Mouse (Mus musculus): ENCODE data around the gene Cdh22.

Gene Cdh22

GRCm38 (mm10) chr2:165207689-165208088 is 27.0 kb downstream of the Cdh22 start:
- no peak for DNase-seq (ENCODE audit: low spot score)

GRCm38 (mm10) chr2:165207086-165207485 is 27.6 kb downstream of the Cdh22 start:
- no peak for DNase-seq (ENCODE audit: low spot score)

DNA sequence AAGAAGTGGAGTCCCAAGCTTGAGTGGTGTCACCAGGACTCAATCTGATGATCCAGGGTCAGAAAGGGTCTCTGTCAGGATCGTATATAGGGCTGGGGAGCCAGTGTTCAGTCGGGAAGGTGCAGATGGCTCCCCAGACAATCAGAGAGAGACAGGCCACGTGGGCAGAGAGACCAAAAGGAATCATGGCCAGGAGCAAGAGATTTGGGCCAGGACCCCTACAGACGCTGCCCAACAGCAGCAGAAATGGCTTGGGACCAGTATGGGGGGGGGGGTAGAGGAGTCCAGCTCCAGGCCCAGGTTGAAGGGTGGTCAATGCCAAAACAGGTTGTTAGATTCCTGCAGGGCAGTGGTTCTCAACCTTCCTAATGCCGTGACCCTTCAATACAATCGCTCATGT is 29.2 kb downstream of the Cdh22 start:
- no peak for DNase-seq (ENCODE audit: low spot score)

DNA sequence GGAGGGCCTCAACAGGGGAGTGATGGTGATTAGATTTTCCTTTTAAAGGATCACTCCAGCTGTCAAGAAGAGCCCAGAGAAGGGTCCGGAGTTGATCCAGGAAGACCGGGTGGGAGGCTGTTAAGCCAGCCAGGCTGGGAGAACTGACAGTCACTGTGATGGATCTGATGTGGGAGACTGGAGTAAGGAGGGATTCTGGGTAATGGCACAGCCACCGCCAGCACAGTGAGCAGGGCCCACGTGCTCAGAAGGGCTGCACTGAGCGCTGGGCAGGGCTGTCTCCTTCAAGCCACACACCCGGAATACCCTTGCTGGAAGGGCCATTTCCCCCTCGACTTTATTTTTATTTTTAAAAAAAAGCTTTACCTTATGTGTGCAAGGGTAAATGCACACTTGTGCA is 29.7 kb downstream of the Cdh22 start:
- DNase-seq (ENCODE audit: low spot score) = no peak

DNA sequence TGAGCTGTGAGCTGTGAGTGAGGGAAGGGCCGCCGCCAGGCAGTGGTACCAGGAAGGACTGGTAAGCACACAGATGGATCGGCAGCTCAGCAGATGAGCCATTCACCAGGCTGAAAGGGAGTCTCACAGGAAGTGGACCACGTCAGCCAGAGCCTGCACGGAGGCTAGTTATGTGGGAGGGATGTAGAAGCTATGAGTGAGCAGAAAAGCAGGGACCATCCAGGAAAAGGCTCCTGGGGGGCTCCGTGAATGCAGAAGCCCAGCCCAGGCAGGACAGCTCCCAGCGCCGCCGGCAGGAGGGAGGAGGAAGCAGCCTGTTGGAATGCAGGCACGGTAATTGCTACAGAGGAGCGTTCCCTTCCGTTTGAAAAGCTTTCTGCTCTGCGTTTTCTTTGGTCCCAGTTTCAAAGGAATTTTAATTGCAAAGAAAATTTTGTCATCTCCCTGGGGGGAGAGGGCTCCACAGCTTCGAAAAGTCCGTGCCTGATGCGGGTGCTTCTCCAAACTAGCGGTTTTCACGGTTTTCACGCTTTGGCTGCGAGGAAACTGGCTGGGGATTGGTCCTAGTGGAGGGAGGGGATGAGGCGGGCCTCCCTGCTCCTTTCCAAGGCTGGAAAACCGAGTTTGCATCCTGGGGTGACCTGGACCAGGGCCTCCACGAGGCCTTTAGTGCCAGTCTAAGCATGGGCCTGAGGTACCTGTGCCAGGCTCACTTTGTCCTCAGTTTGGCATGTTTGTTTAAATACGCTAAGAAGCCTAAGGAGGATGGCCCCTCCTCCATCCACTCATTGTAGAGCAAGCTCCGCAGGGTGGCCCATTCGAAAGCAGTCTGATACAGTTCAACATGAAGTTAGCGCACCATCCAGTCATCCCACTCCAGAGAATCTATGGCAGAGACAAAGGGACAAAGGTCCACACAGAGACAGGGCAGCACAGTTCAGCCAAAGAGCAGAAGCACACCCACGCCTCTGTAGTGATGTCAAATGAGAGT is 32.6 kb downstream of the Cdh22 start:
- peak; percentile 47 for DNase-seq (ENCODE audit: low spot score)

DNA sequence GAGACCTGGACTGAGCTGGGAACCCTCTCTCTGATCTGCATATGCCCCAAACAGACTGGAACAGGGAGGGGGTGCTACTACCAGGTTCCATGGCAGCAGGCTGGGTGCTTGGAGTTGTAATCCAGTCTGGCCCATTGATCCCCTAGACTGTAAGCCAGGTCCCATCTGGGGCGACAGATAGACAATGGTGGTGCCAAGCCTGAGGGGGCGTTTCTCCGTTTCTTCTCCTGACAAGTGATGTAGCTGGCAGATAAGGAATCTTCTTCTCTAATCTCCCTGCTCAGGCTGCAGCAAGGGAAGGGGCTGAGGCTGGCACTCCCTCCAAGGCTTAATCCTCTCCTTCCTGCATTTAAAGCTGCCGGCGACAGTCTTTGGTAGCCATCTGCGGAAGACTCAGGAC is 37.1 kb downstream of the Cdh22 start:
- no peak for DNase-seq (ENCODE audit: low spot score)

DNA sequence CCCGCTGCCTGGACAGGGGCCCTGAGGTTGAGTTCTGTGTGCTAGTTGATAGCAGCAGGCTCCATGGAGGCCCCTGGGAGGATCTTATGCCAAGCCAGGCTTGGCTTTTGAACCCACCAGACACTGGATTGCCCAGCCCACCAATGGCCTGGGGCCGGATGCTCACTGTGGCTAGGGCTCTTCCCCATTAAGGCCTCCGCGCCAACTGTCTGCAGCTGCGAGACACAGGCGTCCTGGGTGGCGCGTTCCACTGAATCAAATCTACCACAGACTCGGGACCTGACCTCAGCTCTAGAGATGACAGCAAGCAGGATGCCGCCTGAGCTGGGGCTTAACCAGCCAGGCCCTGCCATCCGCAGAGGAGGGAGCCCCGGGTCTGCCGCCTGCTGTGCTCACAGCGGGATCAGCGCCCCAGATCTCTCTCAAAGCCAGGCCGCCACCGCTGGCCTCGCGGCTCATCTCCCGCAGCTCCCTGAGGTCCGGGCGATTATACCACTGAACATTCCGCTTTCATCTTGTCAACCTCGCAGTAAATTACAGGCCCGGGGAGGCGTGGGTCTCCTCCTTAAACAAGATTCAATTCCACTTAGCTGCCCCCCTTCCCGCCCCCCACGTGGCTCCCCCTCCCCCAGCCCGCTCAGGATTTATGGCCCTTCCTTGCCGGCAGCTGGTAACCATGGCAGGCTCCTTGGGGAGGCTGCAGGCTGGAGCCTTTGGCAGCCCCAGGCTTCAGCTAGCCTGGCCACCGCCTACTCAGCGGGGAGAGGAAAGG is 39.1 kb downstream of the Cdh22 start:
- DNase-seq (ENCODE audit: low spot score) = peak; percentile 58

DNA sequence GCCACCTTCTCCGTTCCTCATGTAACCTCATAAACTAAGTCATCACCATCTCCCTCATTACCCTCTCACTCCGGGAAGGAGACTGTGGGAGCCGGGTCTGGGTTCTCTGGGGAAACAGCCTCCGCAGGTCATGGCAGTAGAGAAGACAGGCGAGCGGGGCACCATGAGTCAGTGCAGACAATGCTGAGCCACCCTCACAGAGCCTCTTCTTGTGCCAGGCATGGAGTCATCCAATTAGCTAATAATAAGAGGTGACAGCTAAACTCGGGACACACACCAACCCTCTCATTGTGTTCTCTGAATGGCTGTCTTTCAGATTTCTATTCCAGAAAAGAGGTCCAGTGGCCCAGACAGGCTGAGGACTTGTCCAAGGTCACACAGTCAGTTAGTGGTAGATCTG is 43.2 kb downstream of the Cdh22 start:
- DNase-seq (ENCODE audit: low spot score) = no peak

DNA sequence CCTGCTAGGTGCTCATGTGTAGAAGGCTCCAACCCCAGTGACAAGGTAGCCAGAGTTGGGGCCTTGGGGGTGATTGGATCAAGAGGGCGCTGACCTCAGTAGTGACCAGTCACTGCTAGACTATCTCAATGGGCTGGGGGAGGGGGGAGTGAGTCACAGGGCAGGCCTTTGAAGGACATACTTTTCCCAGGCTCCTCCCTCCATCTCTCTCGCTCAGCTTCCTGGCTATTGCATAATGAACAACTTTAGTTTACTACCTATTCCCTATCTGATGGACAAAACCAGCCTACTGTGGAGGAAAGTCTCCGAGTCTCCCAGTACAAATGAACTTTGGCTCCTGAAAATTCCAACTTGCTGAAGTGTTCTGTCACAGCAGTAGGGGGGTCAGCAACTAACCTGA is 45.1 kb downstream of the Cdh22 start:
- peak; percentile 83 for DNase-seq (ENCODE audit: low spot score)

DNA sequence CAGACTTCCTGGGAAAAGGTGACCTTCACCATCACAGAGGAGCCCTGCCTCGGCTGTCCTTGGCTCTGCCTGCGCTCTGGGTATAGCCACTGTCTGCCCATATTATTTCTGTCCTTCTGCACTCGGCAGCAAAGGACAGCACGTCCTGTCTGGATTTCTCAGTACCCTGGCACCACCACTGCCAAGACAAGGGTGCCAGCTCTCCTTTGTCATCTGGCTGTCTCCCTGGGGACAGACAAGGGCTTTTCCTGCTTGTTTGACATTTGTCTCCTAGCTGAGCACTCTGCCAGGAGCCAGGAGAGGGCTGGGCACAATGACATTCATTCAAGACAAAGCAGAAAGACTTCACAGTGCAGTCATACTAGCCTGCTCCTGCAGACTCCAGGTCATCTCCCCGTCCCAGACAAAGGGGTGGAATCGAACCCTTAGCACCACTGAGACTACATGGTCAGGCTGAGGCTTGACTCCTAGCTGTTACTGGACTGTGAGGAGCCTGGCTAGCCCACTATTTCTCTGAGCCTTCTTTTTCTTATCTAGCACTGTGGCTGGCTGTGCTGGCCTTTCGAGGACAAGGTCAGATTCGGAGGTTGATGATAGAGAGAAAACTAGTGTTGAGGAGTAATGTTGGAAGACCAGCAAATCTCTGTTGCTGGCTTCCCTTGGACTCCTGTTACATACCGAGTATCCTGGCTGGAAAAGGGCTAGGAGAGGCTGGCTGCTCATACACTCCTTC is 46.8 kb downstream of the Cdh22 start:
- DNase-seq (ENCODE audit: low spot score) = no peak

DNA sequence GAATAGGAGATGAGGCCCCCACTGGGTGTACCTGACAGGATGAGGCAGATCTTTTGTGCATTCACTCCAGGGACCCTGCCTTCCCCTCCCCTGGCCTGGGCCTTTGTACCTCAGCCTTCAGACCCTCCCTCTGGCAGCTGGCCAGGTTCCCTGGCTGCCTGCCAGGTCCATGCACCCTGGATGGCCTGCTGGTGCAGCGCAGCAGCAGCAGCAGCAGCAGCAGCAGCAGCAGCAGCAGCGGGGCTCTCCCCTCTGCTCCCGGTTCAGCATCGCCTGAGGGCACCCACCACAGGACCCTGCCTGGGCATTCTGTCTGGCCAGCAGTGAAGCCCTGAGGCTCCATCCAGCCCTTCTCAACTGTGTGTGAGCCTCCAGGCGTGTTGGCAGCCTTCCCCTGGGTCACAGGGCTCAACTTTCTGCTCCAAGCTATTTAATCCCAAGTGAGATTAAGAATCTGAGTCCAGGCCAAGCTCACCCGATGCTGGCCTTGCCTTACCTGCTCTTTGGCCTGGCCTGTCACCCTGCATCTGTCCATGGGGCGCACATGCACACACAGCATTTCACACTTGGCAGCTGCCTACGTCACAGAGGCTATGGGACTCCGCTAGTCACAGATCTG is 50.5 kb downstream of the Cdh22 start:
- DNase-seq (ENCODE audit: low spot score) = peak; percentile 33

- no peak for DNase-seq (ENCODE audit: low spot score)
These were observed 52.3 kb downstream of the Cdh22 start for GRCm38 (mm10) chr2:165182085-165182976.

- no peak for DNase-seq (ENCODE audit: low spot score)
These were observed 55.4 kb downstream of the Cdh22 start for GRCm38 (mm10) chr2:165179231-165179630.

DNA sequence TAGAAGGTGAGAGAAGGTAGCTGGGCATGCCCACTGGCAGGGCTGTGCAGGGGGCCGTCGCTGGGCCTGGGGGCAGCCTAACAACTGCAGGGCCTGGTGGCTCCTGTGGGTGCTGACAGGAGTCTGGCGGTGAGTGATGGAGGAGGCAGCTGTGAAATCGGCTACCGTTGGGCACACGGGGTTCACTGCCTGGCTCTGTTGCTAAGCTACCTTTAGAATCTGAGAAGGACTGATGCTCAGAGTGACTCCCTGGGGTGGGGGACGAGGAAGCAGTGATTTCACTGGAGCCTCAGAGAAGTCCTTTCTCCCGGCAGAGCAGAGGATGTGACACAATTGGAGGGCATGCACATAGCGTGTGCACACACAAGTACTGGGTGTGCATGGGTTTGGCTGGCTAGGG is 57.7 kb downstream of the Cdh22 start:
- DNase-seq (ENCODE audit: low spot score) = no peak

DNA sequence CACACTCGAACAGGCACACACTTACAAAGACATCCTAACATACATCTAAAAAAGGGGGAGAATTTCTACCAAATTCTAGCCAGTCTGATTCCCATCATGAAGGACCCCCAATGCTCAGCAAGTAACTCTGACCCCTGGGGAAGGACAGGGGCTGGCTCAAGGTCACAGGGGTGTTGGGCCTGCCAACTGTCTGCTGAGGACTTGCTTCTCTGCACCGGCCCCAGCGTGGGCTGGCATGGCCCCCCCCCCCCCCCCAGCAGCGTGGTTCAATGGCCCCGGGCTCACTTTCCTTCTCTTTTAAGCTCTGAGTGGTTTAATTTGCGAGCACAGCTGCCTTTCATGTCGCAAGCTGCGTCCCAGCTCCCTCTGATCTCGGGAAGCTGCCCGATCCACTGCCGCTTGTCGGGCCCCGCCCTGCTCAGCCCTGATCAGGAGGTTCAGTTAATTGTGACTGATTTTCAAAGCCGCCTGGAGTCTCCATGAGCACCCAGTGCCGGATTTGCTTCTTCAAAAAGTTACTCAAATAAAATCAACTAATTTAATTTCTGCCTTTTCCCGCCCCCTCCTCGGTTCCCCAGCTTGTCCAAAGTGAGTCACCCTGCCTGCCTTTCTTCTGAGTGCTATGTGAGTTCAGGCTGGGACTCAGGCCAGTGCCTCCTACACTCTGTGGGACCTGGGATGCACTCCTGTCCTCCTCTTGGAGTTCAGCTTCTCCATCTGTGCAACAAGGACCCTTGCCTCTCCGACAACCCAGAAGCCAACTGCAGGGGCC is 67.8 kb downstream of the Cdh22 start:
- DNase-seq (ENCODE audit: low spot score) = no peak

GRCm38 (mm10) chr2:165162221-165162620 is 72.4 kb downstream of the Cdh22 start:
- no peak for DNase-seq (ENCODE audit: low spot score)

DNA sequence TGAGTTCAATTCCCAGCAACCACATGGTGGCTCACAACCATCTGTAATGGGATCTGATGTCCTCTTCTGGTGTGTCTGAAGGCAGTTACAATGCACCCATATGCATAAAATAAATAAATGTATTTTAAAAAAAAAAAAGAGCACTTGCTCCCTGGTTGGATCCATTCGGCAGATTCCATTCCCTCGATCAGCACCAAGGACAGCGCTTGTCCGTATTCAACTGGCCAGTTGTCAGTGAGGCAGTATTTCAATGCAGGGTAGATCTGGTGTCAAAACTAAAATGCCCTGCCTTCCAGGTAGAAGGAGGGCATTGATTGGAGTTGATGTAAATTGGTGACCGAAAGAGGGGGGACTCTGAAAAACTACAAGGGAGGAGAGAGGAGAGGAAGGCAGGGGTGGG is 74.2 kb downstream of the Cdh22 start:
- DNase-seq (ENCODE audit: low spot score) = peak; percentile 42

GRCm38 (mm10) chr2:165159055-165159688 is 75.5 kb downstream of the Cdh22 start:
- peak; percentile 71 for DNase-seq (ENCODE audit: low spot score)

DNA sequence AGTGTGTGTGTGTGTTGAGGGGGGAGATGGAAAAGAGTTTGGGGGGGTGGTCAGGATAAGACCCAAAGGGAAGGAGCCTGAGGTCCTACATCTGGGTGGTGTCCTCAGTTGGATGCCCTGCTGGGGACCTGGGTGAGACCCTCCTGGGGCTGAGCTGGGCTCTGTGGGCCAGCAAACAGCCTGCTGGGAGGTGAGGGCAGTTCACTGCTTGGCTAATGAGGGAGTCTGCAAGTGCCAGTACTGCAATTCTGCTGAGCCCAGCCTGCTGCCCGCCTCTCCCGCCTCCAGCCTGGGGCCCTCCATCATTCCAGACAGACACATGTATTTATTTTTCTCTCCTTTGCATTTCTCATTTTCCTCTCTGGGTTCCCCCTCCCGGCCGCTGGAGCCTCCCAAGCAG is 76.3 kb downstream of the Cdh22 start:
- DNase-seq (ENCODE audit: low spot score) = no peak

DNA sequence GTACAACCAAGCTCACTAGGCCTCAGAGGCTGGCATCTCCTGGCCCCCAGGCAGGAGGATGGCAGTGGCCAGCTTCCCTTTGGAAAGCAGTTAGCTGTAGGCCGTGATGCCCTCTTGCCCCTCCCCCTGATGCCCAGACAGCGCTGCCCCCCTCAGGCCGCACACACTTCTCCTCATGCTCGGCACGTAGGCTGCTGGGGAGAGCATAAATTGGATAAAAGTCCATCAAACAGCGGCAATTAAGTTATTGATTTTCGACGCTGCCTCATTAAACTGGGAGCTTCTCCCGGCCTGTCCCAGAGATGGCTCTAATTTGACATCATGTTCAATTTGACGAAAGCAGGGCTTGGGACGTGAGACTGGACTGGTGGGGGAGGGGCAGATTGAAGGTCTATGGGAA is 76.8 kb downstream of the Cdh22 start:
- no peak for DNase-seq (ENCODE audit: low spot score)

Measured in yolk sac, embryonic 10.5 days (tissue).